12 mouse cellular contexts compared by ENCODE assay signal in genomic region chr10:84371681-84372160, GRCm38 (mm10).
A peak's percentile ranks its signal among the peaks of the same experiment; 100 is the strongest.
DNase-seq lines count a peak whose midpoint lies in the region; ATAC-seq lines count a peak whose summit lies in the region.
"Had no signal": no experiment of that assay in that cellular context is flagged by ENCODE, and none has a peak within 500 bp of the region (broad histone marks: within the 10 kb centered on the region; RNA-seq: fewer than 3 reads in every experiment).

No protein-coding gene starts in this region.

- H3K27me3 ChIP-seq in heart, embryonic 13.5 days (replicated peaks), result no peaks in the 10 kb centered on the region
- no peaks in the 10 kb centered on the region for H3K27me3 ChIP-seq in forebrain, embryonic 14.5 days (replicated peaks; ENCODE audit: control insufficient read depth, insufficient read depth, low read length)
- H3K27me3 ChIP-seq in midbrain, embryonic 13.5 days, result no peaks in the 10 kb centered on the region
- H3K27me3 ChIP-seq in liver, embryonic 11.5 days (replicated peaks; ENCODE audit: control insufficient read depth, insufficient read depth, low read length), result no peaks in the 10 kb centered on the region
- H3K27me3 ChIP-seq: CH12.LX; limb, embryonic 12.5 days had no signal

- peak overlapping the region; percentile 50 for H3K9ac ChIP-seq in heart, embryonic 13.5 days
- peak overlapping the region; percentile 10; the same call in 1 of the 2 replicates for H3K9ac ChIP-seq in forebrain, embryonic 14.5 days (ENCODE audit: low read length)
- H3K9ac ChIP-seq in midbrain, embryonic 13.5 days (replicated peaks), result no peak overlapping the region
- no peak overlapping the region for H3K9ac ChIP-seq in liver, embryonic 11.5 days (ENCODE audit: low read depth, low read length)
- H3K9ac ChIP-seq: limb, embryonic 12.5 days had no signal

- peaks cover 27% of the 10 kb centered on the region for H3K4me1 ChIP-seq in heart, embryonic 13.5 days
- H3K4me1 ChIP-seq in forebrain, embryonic 14.5 days (ENCODE audit: control insufficient read depth, insufficient read depth, low read length), result peaks cover 17% of the 10 kb centered on the region
- H3K4me1 ChIP-seq in midbrain, embryonic 13.5 days (replicated peaks), result peaks cover 25% of the 10 kb centered on the region
- no peaks in the 10 kb centered on the region; the same call in 1 of the 2 replicates for H3K4me1 ChIP-seq in liver, embryonic 11.5 days (replicated peaks; ENCODE audit: control insufficient read depth, insufficient read depth, low read length)

- WGBS in heart, embryonic 13.5 days, result 37% methylated on average over 10 of the region's 10 CpGs
- WGBS in forebrain, embryonic 14.5 days, result 28% methylated on average over 10 of the region's 10 CpGs
- 21% methylated on average over 10 of the region's 10 CpGs for WGBS in midbrain, embryonic 13.5 days
- 39% methylated on average over 10 of the region's 10 CpGs for WGBS in liver, embryonic 11.5 days

- H3K4me3 ChIP-seq in heart, embryonic 13.5 days, result no peak overlapping the region
- H3K4me3 ChIP-seq in forebrain, embryonic 14.5 days (ENCODE audit: low read depth, low read length), result no peak overlapping the region
- no peak overlapping the region for H3K4me3 ChIP-seq in midbrain, embryonic 13.5 days (replicated peaks)
- H3K4me3 ChIP-seq in liver, embryonic 11.5 days (ENCODE audit: low read depth, low read length), result no peak overlapping the region
- H3K4me3 ChIP-seq: limb, embryonic 12.5 days had no signal

- peak overlapping the region; percentile 4; the same call in 1 of the 2 replicates for H3K4me2 ChIP-seq in heart, embryonic 13.5 days
- peak overlapping the region; percentile 19 for H3K4me2 ChIP-seq in forebrain, embryonic 14.5 days (ENCODE audit: low read length)
- H3K4me2 ChIP-seq in midbrain, embryonic 13.5 days (replicated peaks), result peak overlapping the region; percentile 36
- no peak overlapping the region for H3K4me2 ChIP-seq in liver, embryonic 11.5 days
- H3K4me2 ChIP-seq: limb, embryonic 12.5 days had no signal

- DNase-seq in heart, postnatal 36 days, result no peak
- peak; percentile 70 to 80 for DNase-seq in cerebellum, adult 18-20 months
- no peak for DNase-seq in forebrain, embryonic 14.5 days (ENCODE audit: low spot score)
- no peak for DNase-seq in adrenal gland, adult 18-20 months (ENCODE audit: low spot score in 2 of 2)
- DNase-seq in liver, embryonic 11.5 days (ENCODE audit: low spot score), result no peak
- DNase-seq in yolk sac, embryonic 10.5 days (ENCODE audit: low spot score), result no peak
- DNase-seq: kidney, adult 11 months; thymus, adult 2 months had no signal

- intact Hi-C loops in heart, postnatal 36 days (cut with DNase I), result no loop called here

- H3K36me3 ChIP-seq in heart, embryonic 13.5 days, result peaks cover 61% of the 10 kb centered on the region
- H3K36me3 ChIP-seq in forebrain, embryonic 14.5 days (ENCODE audit: control insufficient read depth, insufficient read depth, low read length), result peaks cover 21% of the 10 kb centered on the region
- peaks cover 33% of the 10 kb centered on the region for H3K36me3 ChIP-seq in midbrain, embryonic 13.5 days
- H3K36me3 ChIP-seq in liver, embryonic 11.5 days (ENCODE audit: control insufficient read depth, insufficient read depth, low read length), result no peaks in the 10 kb centered on the region

- no peak for ATAC-seq in heart, embryonic 13.5 days (ENCODE audit: extremely low read depth, insufficient number of reproducible peaks, low FRiP score, low TSS enrichment)
- no peak; the same call in none of the 2 replicates for ATAC-seq in forebrain, embryonic 14.5 days
- ATAC-seq in midbrain, embryonic 13.5 days, result peak; percentile 61
- ATAC-seq in liver, embryonic 11.5 days (replicated peaks; ENCODE audit: low FRiP score), result no peak

- H3K27ac ChIP-seq in heart, embryonic 13.5 days (replicated peaks), result no peak overlapping the region
- peak overlapping the region; percentile 28 for H3K27ac ChIP-seq in forebrain, embryonic 14.5 days (ENCODE audit: low read depth, low read length)
- H3K27ac ChIP-seq in midbrain, embryonic 13.5 days, result peak overlapping the region; percentile 72
- no peak overlapping the region for H3K27ac ChIP-seq in liver, embryonic 11.5 days (ENCODE audit: low read depth, low read length)
- H3K27ac ChIP-seq: limb, embryonic 12.5 days had no signal

- H3K9me3 ChIP-seq in heart, embryonic 13.5 days, result no peaks in the 10 kb centered on the region
- H3K9me3 ChIP-seq in forebrain, embryonic 14.5 days (replicated peaks; ENCODE audit: control insufficient read depth, low read length), result no peaks in the 10 kb centered on the region
- no peaks in the 10 kb centered on the region for H3K9me3 ChIP-seq in midbrain, embryonic 13.5 days
- no peaks in the 10 kb centered on the region for H3K9me3 ChIP-seq in liver, embryonic 11.5 days (ENCODE audit: control insufficient read depth, low read length)
- H3K9me3 ChIP-seq: limb, embryonic 12.5 days had no signal

Comparison
In these comparisons a context has a peak if more than half of its experiments do, and no peak if none do; other contexts are left out.
1. H3K27ac ChIP-seq: peak in forebrain, embryonic 14.5 days (single experiment) and midbrain, embryonic 13.5 days (single experiment); none in heart, embryonic 13.5 days (single experiment) and liver, embryonic 11.5 days (single experiment).
2. H3K9ac ChIP-seq: peak in heart, embryonic 13.5 days (single experiment) and forebrain, embryonic 14.5 days (single experiment); none in midbrain, embryonic 13.5 days (single experiment) and liver, embryonic 11.5 days (single experiment).
3. DNase-seq: peak in cerebellum, adult 18-20 months (2 of 2); none in heart, postnatal 36 days (0 of 2), forebrain, embryonic 14.5 days (single experiment), adrenal gland, adult 18-20 months (0 of 2), liver, embryonic 11.5 days (single experiment) and yolk sac, embryonic 10.5 days (single experiment).